Mouse (Mus musculus) stomach, embryonic 16.5 days (tissue): ENCODE measurements around the gene Gm28230. TPM values are rescaled to one million over a fixed set of nuclear protein-coding genes. Genes with fewer than 3 reads are reported as not detected.

Experiments used
- ATAC-seq: fragments of 200-750 bp; cut with Nextera tagmentation; 2 replicates; pipeline ENCODE4 v1.8.0; 2017; ENCODE audit warnings: moderate number of reproducible peaks, moderate TSS enrichment; ENCODE audit not compliant: insufficient read depth, low FRiP score
- H3K27ac ChIP-seq: fragments of 300-500 bp; sonication (generic); 2 replicates; pipeline ENCODE4 v1.5.1; 2014; ENCODE audit warnings: low read length
- H3K27me3 ChIP-seq: fragments of 300-500 bp; sonication (generic); 2 replicates; pipeline ENCODE4 v1.6.1; 2014; ENCODE audit warnings: low read length, control low read depth, mixed read lengths; ENCODE audit not compliant: control insufficient read depth, insufficient read depth
- H3K36me3 ChIP-seq: fragments of 300-500 bp; sonication (generic); 2 replicates; pipeline ENCODE4 v1.6.1; 2014; ENCODE audit warnings: low read length; ENCODE audit not compliant: control insufficient read depth, insufficient read depth
- H3K4me1 ChIP-seq: fragments of 300-500 bp; sonication (generic); 2 replicates; pipeline ENCODE4 v1.6.1; 2014; ENCODE audit warnings: low read length, control low read depth, mixed read lengths; ENCODE audit not compliant: control insufficient read depth, insufficient read depth
- H3K4me2 ChIP-seq: fragments of 300-500 bp; sonication (generic); 2 replicates; pipeline ENCODE4 v1.6.1; 2014; ENCODE audit warnings: low read depth, low read length, mixed read lengths
- H3K4me3 ChIP-seq: fragments of 300-500 bp; sonication (generic); replicated peaks from 2 replicates; pipeline ENCODE4 v1.5.1; 2014; ENCODE audit warnings: mild to moderate bottlenecking, low read length
- H3K9ac ChIP-seq: fragments of 300-500 bp; sonication (generic); 2 replicates; pipeline ENCODE4 v1.6.1; 2014; ENCODE audit warnings: low read length
- H3K9me3 ChIP-seq: fragments of 300-500 bp; sonication (generic); replicated peaks from 2 replicates; pipeline ENCODE4 v1.6.1; 2016; ENCODE audit warnings: low read length, control low read depth; ENCODE audit not compliant: control insufficient read depth
- WGBS: fragments of 180-500 bp; shearing (Covaris S2); extraction: QIAGEN DNeasy Blood & Tissue Kit; methylation state at CpG from one replicate; pipeline ENCODE4 v1.1.7; 2014; 5-methylcytosine and 5-hydroxymethylcytosine counted together
- polyA plus RNA-seq: library from polyadenylated mRNA; unstranded; fragments of >200 nt; fragmentation: Nextera tagmentation; extraction: Ambion mirVana; gene quantifications from 2 replicates; pipeline ENCODE4 v1.2.1, GENCODE M21; 2015

Gene Gm28230
- polyA plus RNA-seq, 1 experiment from 2014 or later: 0.13 TPM

DNA sequence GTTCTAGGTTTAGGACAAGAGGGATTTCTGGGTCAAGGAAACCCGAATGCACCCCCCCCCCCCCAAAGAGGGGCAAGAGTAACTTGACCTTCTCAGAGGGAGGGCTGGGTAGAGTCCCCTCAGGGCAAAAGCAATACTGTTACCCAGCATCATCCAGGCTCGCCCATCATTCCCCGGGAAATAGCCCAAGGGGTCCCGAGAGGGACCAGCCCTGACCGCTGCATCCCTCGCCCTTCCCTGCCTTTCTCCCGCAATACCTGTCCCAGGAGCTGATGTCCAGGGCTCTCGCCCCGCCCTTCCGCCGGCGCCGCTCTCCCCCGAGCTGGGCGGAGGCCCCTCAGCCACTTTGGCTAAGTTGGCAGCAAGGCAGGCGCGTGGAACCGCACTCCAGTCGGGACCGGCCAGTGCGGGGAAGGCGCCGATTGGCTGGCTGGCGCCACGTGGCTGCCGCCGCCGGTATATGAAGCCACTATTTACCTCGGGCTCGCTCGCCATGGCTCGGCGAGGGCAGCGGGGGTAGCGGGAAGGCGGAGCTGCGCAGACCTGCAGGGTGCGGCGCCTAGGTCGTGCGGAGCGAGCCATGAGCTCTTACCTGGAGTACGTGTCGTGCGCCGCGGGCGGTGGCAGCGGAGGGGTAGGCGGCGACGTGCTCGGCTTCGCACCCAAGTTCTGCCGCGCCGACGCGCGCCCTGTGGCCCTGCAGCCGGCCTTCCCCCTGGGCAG, 36.2 kb downstream of the Gm28230 start, which contains the start of gene Hoxd1:
Gene Hoxd1, plus strand, starts transcription at position 459 of the 723 bp plus-strand sequence.
- peak within 1 kb of the TSS; percentile 21; the same call in 1 of the 2 replicates for H3K9ac ChIP-seq
- under 1% methylated on average over 61 of the region's 61 CpGs for WGBS

GRCm38 (mm10) chr2:74763245-74763735, 36.8 kb downstream of the Gm28230 start:
- no peak overlapping the region for H3K27ac ChIP-seq
- peaks cover 62% of the 10 kb centered on the region for H3K27me3 ChIP-seq
- peaks cover 10% of the 10 kb centered on the region for H3K4me1 ChIP-seq
- no peaks in the 10 kb centered on the region for H3K9me3 ChIP-seq
- 1% methylated on average over 52 of the region's 53 CpGs for WGBS
- no peaks in the 10 kb centered on the region for H3K36me3 ChIP-seq
- peak overlapping the region; percentile 55 for H3K4me3 ChIP-seq
- H3K4me2 ChIP-seq: peak overlapping the region; percentile 91
- peak; percentile 47; the same call in 1 of the 2 replicates for ATAC-seq
- H3K9ac ChIP-seq: 0 out of 2 replicates have a peak overlapping the region, but pooled peaks have one; percentile 21

More for the DNA sequence above, 36.2 kb downstream of the Gm28230 start, which contains the start of gene Hoxd1:
- H3K4me2 ChIP-seq: peak within 1 kb of the TSS; percentile 91
- no peak within 1 kb of the TSS for H3K27ac ChIP-seq
- peak; percentile 47 for ATAC-seq
- H3K4me3 ChIP-seq: peak within 1 kb of the TSS; percentile 55
- no peaks in the 10 kb centered on the region for H3K9me3 ChIP-seq
- H3K27me3 ChIP-seq: peaks cover 67% of the 10 kb centered on the region
- H3K36me3 ChIP-seq: no peaks in the 10 kb centered on the region
- peaks cover 10% of the 10 kb centered on the region for H3K4me1 ChIP-seq

DNA sequence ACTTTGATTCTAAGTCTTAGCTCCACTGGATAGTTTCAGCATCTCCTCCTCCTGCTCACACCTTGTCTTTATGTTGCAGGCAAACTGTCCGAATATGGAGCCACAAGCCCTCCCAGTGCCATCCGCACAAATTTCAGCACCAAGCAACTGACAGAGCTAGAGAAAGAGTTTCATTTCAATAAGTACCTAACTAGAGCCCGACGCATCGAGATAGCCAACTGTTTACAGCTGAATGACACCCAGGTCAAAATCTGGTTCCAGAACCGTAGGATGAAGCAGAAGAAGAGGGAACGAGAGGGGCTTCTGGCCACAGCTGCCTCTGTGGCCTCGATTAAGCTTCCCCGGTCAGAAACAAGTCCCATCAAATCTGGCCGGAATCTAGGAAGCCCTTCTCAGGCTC, 37.4 kb downstream of the Gm28230 start:
- peaks cover 60% of the 10 kb centered on the region for H3K27me3 ChIP-seq
- H3K27ac ChIP-seq: no peak overlapping the region
- H3K4me3 ChIP-seq: no peak overlapping the region
- H3K36me3 ChIP-seq: no peaks in the 10 kb centered on the region
- peaks cover 10% of the 10 kb centered on the region for H3K4me1 ChIP-seq
- H3K9ac ChIP-seq: no peak overlapping the region
- no peak for ATAC-seq
- no peak overlapping the region for H3K4me2 ChIP-seq
- 36% methylated on average over 10 of the region's 10 CpGs for WGBS
- no peaks in the 10 kb centered on the region for H3K9me3 ChIP-seq

DNA sequence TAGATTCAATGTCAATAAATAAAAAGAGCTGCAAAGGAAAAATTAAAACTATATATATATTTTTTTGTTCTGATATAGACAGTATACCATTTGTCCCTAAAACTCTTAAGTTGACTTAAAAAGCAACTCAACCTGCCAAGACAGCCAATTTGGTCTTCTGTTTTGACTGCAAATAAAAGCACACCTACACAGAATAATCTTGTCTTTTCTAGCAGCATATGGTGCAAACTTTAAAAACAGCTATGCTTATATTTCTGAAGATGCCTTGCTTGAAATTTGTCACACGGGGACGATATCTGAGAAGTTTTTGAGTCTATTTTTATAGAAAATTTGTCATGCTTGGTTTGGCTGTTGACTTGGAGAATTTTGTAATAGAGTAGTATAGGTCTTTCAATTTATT, 47.8 kb downstream of the Gm28230 start:
- no peak overlapping the region for H3K27ac ChIP-seq
- no peak for ATAC-seq
- H3K4me1 ChIP-seq: no peaks in the 10 kb centered on the region
- 81% methylated on average over 2 of the region's 2 CpGs for WGBS
- H3K36me3 ChIP-seq: no peaks in the 10 kb centered on the region
- no peaks in the 10 kb centered on the region for H3K9me3 ChIP-seq
- no peak overlapping the region for H3K9ac ChIP-seq
- H3K27me3 ChIP-seq: peaks cover 5% of the 10 kb centered on the region; the same call in 1 of the 2 replicates
- H3K4me3 ChIP-seq: no peak overlapping the region
- no peak overlapping the region for H3K4me2 ChIP-seq

DNA sequence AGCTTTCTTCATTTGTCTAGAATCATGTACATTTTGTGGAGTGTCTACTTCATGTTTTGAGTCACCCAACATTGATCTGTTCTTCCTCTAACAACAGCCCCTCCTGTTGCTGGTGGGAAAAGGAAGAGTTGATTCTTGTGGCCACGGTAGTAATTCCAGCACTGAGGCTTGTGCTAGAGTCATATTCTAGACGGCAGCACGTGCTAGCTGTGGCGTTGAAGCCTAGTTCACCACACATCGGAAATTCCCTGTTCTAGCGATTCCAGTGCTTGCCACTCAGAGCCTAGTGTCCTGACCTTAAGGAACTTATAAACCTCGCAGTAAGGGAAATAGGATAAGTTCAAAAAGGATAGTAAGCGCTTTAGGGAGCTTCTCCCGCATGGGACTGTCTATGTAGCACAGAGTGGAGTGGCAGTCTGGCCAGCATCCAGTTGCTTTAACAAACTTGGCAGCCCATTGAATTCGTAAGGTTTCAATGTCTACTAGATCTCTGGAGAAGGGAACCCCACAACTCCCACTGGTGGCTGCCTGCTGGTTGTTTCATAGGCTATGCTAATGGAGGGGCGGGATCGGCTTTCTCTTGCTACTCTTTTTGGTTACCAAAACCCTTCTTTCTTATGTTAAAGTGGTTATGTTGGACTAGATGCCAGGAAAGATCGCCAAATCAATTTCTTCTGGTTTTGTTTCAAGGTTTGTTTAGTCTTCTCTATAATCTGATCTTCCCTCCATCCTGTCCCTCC, 51.2 kb downstream of the Gm28230 start:
- Histone ChIP-seq H3K9ac (no peak overlapping the region), H3K36me3 (no peaks in the 10 kb centered on the region), H3K27me3 (peaks cover 5% of the 10 kb centered on the region; the same call in 1 of the 2 replicates), H3K27ac (no peak overlapping the region), H3K4me2 (no peak overlapping the region), H3K4me1 (no peaks in the 10 kb centered on the region), H3K4me3 (no peak overlapping the region), H3K9me3 (no peaks in the 10 kb centered on the region)
- ATAC-seq: no peak
- 69% methylated on average over 13 of the region's 13 CpGs for WGBS

- H3K4me2 ChIP-seq: no peak overlapping the region
- no peaks in the 10 kb centered on the region for H3K4me1 ChIP-seq
- 71% methylated on average over 5 of the region's 5 CpGs for WGBS
- no peak overlapping the region for H3K9ac ChIP-seq
- no peaks in the 10 kb centered on the region for H3K9me3 ChIP-seq
- peaks cover 5% of the 10 kb centered on the region; the same call in 1 of the 2 replicates for H3K27me3 ChIP-seq
- no peaks in the 10 kb centered on the region for H3K36me3 ChIP-seq
- H3K27ac ChIP-seq: no peak overlapping the region
- ATAC-seq: no peak
- H3K4me3 ChIP-seq: no peak overlapping the region
These were observed 54.9 kb downstream of the Gm28230 start for GRCm38 (mm10) chr2:74781386-74781785.

GRCm38 (mm10) chr2:74795531-74795930, 69.0 kb downstream of the Gm28230 start:
- no peaks in the 10 kb centered on the region for H3K27me3 ChIP-seq
- no peak overlapping the region for H3K9ac ChIP-seq
- no peaks in the 10 kb centered on the region for H3K4me1 ChIP-seq
- H3K4me2 ChIP-seq: no peak overlapping the region
- H3K36me3 ChIP-seq: no peaks in the 10 kb centered on the region
- 35% methylated on average over 7 of the region's 7 CpGs for WGBS
- no peak overlapping the region for H3K4me3 ChIP-seq
- H3K27ac ChIP-seq: no peak overlapping the region
- H3K9me3 ChIP-seq: no peaks in the 10 kb centered on the region
- ATAC-seq: no peak
